Mouse (Mus musculus): ENCODE results near the gene Gemin7. TPM values are rescaled to one million over a fixed set of nuclear protein-coding genes. Genes with fewer than 3 reads are reported as not detected.

The Gemin7 gene
- polyA plus RNA-seq, 1 experiment from 2014 or later, result 156 TPM

DNA sequence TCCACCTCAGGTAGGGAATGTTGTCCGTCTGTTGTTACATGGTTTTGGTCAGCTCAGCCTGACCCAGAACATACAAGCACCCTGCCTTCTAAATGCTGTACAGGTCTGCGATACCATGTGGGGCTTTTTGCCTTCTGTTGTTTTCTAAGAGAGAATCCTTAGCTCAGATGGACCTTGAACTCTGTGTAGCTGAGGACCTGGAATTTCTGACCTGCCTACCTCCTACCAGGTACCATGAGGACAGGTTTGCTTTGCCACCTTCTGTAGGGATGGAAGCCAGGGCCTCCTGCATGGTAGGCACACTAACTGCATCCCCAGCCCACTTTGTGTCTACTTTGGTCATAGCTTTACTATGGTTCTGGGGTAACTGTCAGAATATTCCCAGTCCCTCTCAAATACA is 11.6 kb downstream of the Gemin7 start:
- Histone ChIP-seq H3K36me3 (ENCODE audit: control insufficient read depth, insufficient read depth, low read length) (peaks cover 30% of the 10 kb centered on the region), H3K4me3 (ENCODE audit: low read length) (no peak overlapping the region), H3K9me3 (ENCODE audit: control insufficient read depth, low read length) (no peaks in the 10 kb centered on the region; the same call in 1 of the 2 replicates), H3K27me3 (ENCODE audit: control insufficient read depth, insufficient read depth, low read depth, low read length) (no peaks in the 10 kb centered on the region), H3K4me1 (replicated peaks; ENCODE audit: control insufficient read depth, insufficient read depth, low read length) (peaks cover 6% of the 10 kb centered on the region), H3K27ac (ENCODE audit: low read length) (no peak overlapping the region), H3K9ac (ENCODE audit: low read length) (no peak overlapping the region), H3K4me2 (ENCODE audit: low read depth, low read length) (no peak overlapping the region)
- WGBS, result 94% methylated on average over 2 of the region's 2 CpGs
- no peak for ATAC-seq (ENCODE audit: low read depth)

DNA sequence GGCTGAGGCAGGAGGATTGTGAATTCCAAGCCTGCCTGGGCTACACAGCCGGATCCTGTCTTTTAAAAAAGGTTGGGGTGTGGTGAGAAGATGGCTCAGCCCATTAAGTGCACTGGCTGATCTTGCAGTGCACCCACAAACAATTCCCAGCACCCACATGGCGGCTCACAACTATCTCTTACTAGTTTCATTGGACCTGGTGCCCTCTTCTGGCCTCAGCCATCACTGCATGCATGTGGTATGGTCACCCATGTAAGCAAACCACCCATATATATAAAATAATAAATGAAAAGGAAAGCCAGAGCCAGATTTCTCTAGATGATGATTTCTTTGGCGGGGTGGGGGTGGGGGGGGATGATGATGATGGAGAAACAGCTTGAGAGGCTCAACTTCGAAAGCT is 12.9 kb downstream of the Gemin7 start:
- Histone ChIP-seq H3K9ac (ENCODE audit: low read length) (no peak overlapping the region), H3K27me3 (ENCODE audit: control insufficient read depth, insufficient read depth, low read depth, low read length) (no peaks in the 10 kb centered on the region), H3K27ac (ENCODE audit: low read length) (no peak overlapping the region), H3K36me3 (ENCODE audit: control insufficient read depth, insufficient read depth, low read length) (peaks cover 22% of the 10 kb centered on the region), H3K9me3 (ENCODE audit: control insufficient read depth, low read length) (no peaks in the 10 kb centered on the region; the same call in 1 of the 2 replicates), H3K4me2 (ENCODE audit: low read depth, low read length) (no peak overlapping the region), H3K4me3 (ENCODE audit: low read length) (no peak overlapping the region), H3K4me1 (replicated peaks; ENCODE audit: control insufficient read depth, insufficient read depth, low read length) (peaks cover 18% of the 10 kb centered on the region)
- WGBS, result 89% methylated on average over 4 of the region's 4 CpGs
- no peak for ATAC-seq (ENCODE audit: low read depth)

- no peak for ATAC-seq (ENCODE audit: low read depth)
- WGBS, result 83% methylated on average over 3 of the region's 3 CpGs
- no peak overlapping the region for H3K4me2 ChIP-seq (ENCODE audit: low read depth, low read length)
- H3K9me3 ChIP-seq (ENCODE audit: control insufficient read depth, low read length), result no peaks in the 10 kb centered on the region; the same call in 1 of the 2 replicates
- H3K4me3 ChIP-seq (ENCODE audit: low read length), result no peak overlapping the region
- H3K27ac ChIP-seq (ENCODE audit: low read length), result no peak overlapping the region
- H3K36me3 ChIP-seq (ENCODE audit: control insufficient read depth, insufficient read depth, low read length), result peaks cover 19% of the 10 kb centered on the region
- no peaks in the 10 kb centered on the region for H3K27me3 ChIP-seq (ENCODE audit: control insufficient read depth, insufficient read depth, low read depth, low read length)
- no peak overlapping the region for H3K9ac ChIP-seq (ENCODE audit: low read length)
- H3K4me1 ChIP-seq (replicated peaks; ENCODE audit: control insufficient read depth, insufficient read depth, low read length), result peaks cover 24% of the 10 kb centered on the region
Measured at GRCm38 (mm10) chr7:19563884-19564283, 13.5 kb downstream of the Gemin7 start.

DNA sequence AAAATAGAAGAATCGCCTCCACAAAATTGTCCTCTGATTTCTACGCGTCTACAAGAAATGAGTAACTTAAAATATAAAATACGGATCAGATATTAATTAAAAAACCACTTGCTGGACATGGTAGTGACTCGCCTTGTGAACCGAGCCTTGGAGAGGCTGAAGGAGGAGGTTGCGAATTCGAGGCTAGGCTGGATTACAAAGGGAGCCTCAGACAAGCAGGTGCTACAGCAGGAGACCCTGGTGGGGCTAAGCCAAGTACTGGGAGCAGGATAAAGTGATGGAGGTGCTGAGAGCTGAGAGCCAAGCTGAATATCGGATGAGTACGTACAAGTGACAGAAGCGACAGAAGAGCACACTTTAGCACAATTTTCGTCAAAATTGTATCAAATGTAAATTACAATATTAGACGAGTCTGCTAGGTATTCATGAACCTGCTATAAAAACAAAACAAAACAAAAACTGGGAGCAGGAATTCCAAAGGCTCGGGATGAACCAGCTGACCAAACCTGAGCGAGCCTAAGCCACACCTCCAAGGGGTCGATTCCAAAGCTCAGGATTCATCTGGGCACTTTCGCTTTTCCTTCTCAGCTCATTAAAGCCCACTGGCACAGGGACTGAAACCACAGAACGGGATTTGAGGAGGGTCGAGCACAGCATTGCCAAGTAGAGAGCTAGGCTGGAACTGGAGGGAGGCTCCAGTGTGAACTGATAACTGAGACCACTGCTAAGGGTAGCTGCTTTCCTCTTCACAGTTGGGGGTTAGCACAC is 14.6 kb downstream of the Gemin7 start, which contains the start of gene Ppp1r37:
Gene Ppp1r37 (minus strand): TSS at position 434 of the 768 bp plus-strand sequence.
- H3K9ac ChIP-seq (ENCODE audit: low read length), result peak within 1 kb of the TSS; percentile 95
- peak within 1 kb of the TSS; percentile 88 for H3K27ac ChIP-seq (ENCODE audit: low read length)
- H3K36me3 ChIP-seq (ENCODE audit: control insufficient read depth, insufficient read depth, low read length), result peaks cover 19% of the 10 kb centered on the region
- peak; percentile 29 for ATAC-seq (ENCODE audit: low read depth)
- WGBS, result 2% methylated on average over 19 of the region's 19 CpGs
- no peaks in the 10 kb centered on the region for H3K27me3 ChIP-seq (ENCODE audit: control insufficient read depth, insufficient read depth, low read depth, low read length)
- H3K4me2 ChIP-seq (ENCODE audit: low read depth, low read length), result peak within 1 kb of the TSS; percentile 72
- H3K4me1 ChIP-seq (replicated peaks; ENCODE audit: control insufficient read depth, insufficient read depth, low read length), result peaks cover 32% of the 10 kb centered on the region
- H3K4me3 ChIP-seq (ENCODE audit: low read length), result peak within 1 kb of the TSS; percentile 96
- no peaks in the 10 kb centered on the region; the same call in 1 of the 2 replicates for H3K9me3 ChIP-seq (ENCODE audit: control insufficient read depth, low read length)

- under 1% methylated on average over 102 of the region's 102 CpGs for WGBS
- H3K36me3 ChIP-seq (ENCODE audit: control insufficient read depth, insufficient read depth, low read length), result peaks cover 18% of the 10 kb centered on the region
- H3K4me3 ChIP-seq (ENCODE audit: low read length), result peak overlapping the region; percentile 96
- H3K4me2 ChIP-seq (ENCODE audit: low read depth, low read length), result peak overlapping the region; percentile 72
- peak overlapping the region; percentile 88 for H3K27ac ChIP-seq (ENCODE audit: low read length)
- peak; percentile 91 for ATAC-seq (ENCODE audit: low read depth)
- H3K9ac ChIP-seq (ENCODE audit: low read length), result peak overlapping the region; percentile 95
- no peaks in the 10 kb centered on the region; the same call in 1 of the 2 replicates for H3K9me3 ChIP-seq (ENCODE audit: control insufficient read depth, low read length)
- H3K27me3 ChIP-seq (ENCODE audit: control insufficient read depth, insufficient read depth, low read depth, low read length), result no peaks in the 10 kb centered on the region
- peaks cover 36% of the 10 kb centered on the region for H3K4me1 ChIP-seq (replicated peaks; ENCODE audit: control insufficient read depth, insufficient read depth, low read length)
Measured at GRCm38 (mm10) chr7:19561765-19562642, 15.4 kb downstream of the Gemin7 start.

GRCm38 (mm10) chr7:19561431-19561764 is 16.0 kb downstream of the Gemin7 start:
- WGBS, result 0% methylated on average over 11 of the region's 11 CpGs
- Histone ChIP-seq H3K27me3 (ENCODE audit: control insufficient read depth, insufficient read depth, low read depth, low read length) (no peaks in the 10 kb centered on the region), H3K27ac (ENCODE audit: low read length) (peak overlapping the region; percentile 88), H3K4me1 (replicated peaks; ENCODE audit: control insufficient read depth, insufficient read depth, low read length) (peaks cover 36% of the 10 kb centered on the region), H3K4me2 (ENCODE audit: low read depth, low read length) (peak overlapping the region; percentile 72), H3K9me3 (ENCODE audit: control insufficient read depth, low read length) (no peaks in the 10 kb centered on the region; the same call in 1 of the 2 replicates), H3K9ac (ENCODE audit: low read length) (peak overlapping the region; percentile 95), H3K4me3 (ENCODE audit: low read length) (peak overlapping the region; percentile 96), H3K36me3 (ENCODE audit: control insufficient read depth, insufficient read depth, low read length) (peaks cover 13% of the 10 kb centered on the region)
- peak; percentile 5; the same call in 1 of the 2 replicates for ATAC-seq (ENCODE audit: low read depth)

DNA sequence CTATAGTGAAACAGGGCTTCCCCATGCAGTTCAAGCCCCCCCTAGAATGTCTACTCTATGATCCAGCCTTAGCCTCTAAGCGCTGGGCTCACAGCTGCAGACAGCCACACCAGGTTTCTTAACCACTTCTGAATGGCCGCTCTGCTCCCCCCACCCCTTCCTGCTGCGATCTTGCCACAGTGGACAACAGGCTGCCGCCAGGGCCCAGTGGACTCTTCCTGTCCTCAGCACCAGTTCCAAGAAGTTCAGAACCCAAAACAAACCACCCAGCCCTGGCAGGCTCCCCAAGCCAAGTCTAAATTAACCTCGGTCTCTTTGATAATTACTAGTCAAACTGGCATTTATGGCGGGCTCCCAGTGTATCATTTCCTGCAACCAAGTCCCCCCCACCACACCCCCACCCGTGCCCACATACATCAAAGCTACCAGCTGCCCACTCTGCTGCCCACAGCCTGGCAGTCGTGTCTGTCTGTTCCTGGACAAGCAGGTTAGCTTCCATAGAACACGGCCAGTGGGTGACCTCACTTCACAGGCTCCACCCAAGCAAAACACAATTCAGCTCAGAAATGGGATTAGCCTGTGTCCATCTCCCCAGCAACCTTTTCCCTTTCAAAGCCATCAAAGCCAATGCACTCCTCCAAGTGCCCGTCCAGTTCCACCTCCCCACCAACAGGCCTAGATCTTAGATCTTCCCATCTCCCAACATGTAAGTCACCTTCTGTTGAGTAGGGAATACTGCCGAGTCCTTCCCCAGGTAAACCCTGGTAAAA is 16.7 kb downstream of the Gemin7 start:
- H3K27ac ChIP-seq (ENCODE audit: low read length), result no peak overlapping the region; the same call in 1 of the 2 replicates
- peak overlapping the region; percentile 72 for H3K4me2 ChIP-seq (ENCODE audit: low read depth, low read length)
- H3K36me3 ChIP-seq (ENCODE audit: control insufficient read depth, insufficient read depth, low read length), result peaks cover 13% of the 10 kb centered on the region
- H3K9me3 ChIP-seq (ENCODE audit: control insufficient read depth, low read length), result no peaks in the 10 kb centered on the region; the same call in 1 of the 2 replicates
- ATAC-seq (ENCODE audit: low read depth), result no peak
- WGBS, result 15% methylated on average over 11 of the region's 11 CpGs
- H3K4me1 ChIP-seq (replicated peaks; ENCODE audit: control insufficient read depth, insufficient read depth, low read length), result peaks cover 36% of the 10 kb centered on the region
- peak overlapping the region; percentile 95 for H3K9ac ChIP-seq (ENCODE audit: low read length)
- peak overlapping the region; percentile 96 for H3K4me3 ChIP-seq (ENCODE audit: low read length)
- no peaks in the 10 kb centered on the region for H3K27me3 ChIP-seq (ENCODE audit: control insufficient read depth, insufficient read depth, low read depth, low read length)

GRCm38 (mm10) chr7:19558965-19559364 is 18.4 kb downstream of the Gemin7 start:
- Histone ChIP-seq H3K4me2 (ENCODE audit: low read depth, low read length) (no peak overlapping the region), H3K4me3 (ENCODE audit: low read length) (no peak overlapping the region), H3K36me3 (ENCODE audit: control insufficient read depth, insufficient read depth, low read length) (0 out of 2 replicates have a peak, but pooled peaks cover 2% of the 10 kb centered on the region), H3K4me1 (replicated peaks; ENCODE audit: control insufficient read depth, insufficient read depth, low read length) (peaks cover 36% of the 10 kb centered on the region), H3K9ac (ENCODE audit: low read length) (no peak overlapping the region; the same call in 1 of the 2 replicates), H3K27ac (ENCODE audit: low read length) (no peak overlapping the region), H3K9me3 (ENCODE audit: control insufficient read depth, low read length) (no peaks in the 10 kb centered on the region), H3K27me3 (ENCODE audit: control insufficient read depth, insufficient read depth, low read depth, low read length) (no peaks in the 10 kb centered on the region)
- no peak for ATAC-seq (ENCODE audit: low read depth)
- WGBS, result 32% methylated on average over 2 of the region's 2 CpGs
